Mouse (Mus musculus): Measurements from ENCODE around the gene Nt5c. TPM values are rescaled to one million over a fixed set of nuclear protein-coding genes. Genes with fewer than 3 reads are reported as not detected.
"Not testable (repeated sequence)": the region's sequence is repeated elsewhere in the genome, so short reads cannot be mapped to it uniquely, and the experiment has no call there.

The Nt5c gene
- polyA plus RNA-seq, 1 experiment = 145 TPM

DNA sequence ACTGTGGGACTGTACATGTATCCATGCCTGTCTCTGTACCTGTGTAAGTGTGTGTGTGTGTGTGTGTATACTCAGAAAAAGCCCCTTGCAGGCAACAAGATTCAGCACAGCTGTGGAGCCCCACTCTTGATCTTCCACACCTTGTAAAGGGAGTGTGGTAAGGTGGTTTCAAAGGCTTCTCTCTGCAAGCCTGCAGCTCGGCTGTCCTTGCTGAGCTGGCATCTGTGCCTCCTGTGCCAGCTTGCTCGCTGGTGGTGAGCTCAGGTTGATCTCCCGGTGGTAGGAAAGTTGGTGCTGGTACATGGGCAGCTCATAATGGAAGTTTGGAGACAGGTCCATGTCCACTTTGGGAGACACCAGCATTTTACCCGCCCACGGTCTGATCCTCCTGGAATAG, 29.8 kb downstream of the Nt5c start:
- Histone ChIP-seq H3K36me3 (ENCODE audit: control insufficient read depth, insufficient read depth, low read length) (peaks cover 11% of the 10 kb centered on the region), H3K27me3 (ENCODE audit: control insufficient read depth, insufficient read depth, low read length) (no peaks in the 10 kb centered on the region), H3K4me1 (replicated peaks; ENCODE audit: control insufficient read depth, insufficient read depth, low read length) (peaks cover 62% of the 10 kb centered on the region), H3K4me3 (ENCODE audit: control insufficient read depth, insufficient read depth, low read length) (peak overlapping the region; percentile 59), H3K27ac (ENCODE audit: control insufficient read depth, insufficient read depth, low read length) (peak overlapping the region; percentile 96)
- 33% methylated on average over 5 of the region's 5 CpGs for WGBS
- peak; percentile 68 for DNase-seq
- no peak for TF ChIP-seq CTCF (IDR thresholded peaks at IDR 0.05; ENCODE audit: borderline replicate concordance, control insufficient read depth, extremely low read depth, insufficient read depth, low read length, poor library complexity)
- peak; percentile 28; the same call in 1 of the 2 replicates for TF ChIP-seq POLR2A (IDR thresholded peaks at IDR 0.05; ENCODE audit: control insufficient read depth, extremely low read depth, insufficient read depth, low read length, poor library complexity)

DNA sequence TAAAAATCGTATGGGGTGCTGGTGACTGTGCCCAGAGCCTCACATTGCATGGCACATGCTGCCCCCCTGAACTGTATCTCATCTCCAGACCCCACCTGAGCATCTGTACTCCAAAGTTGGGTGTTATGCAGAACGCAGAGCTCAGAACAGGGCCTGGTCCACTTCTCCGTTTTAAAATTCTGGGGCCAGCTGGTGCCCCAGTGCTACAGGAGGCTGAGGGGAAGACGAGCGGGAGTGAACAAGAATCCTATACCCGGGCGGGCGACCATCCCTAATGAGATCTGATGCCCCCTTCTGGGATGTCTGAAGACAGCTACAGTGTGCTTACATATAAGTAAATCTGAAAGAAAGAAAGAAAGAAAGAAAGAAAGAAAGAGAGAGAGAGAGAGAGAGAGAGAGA, 30.7 kb downstream of the Nt5c start:
- H3K27me3 ChIP-seq (ENCODE audit: control insufficient read depth, insufficient read depth, low read length) = no peaks in the 10 kb centered on the region
- WGBS = 76% methylated on average over 8 of the region's 8 CpGs
- H3K4me3 ChIP-seq (ENCODE audit: control insufficient read depth, insufficient read depth, low read length) = no peak overlapping the region
- peaks cover 64% of the 10 kb centered on the region for H3K4me1 ChIP-seq (replicated peaks; ENCODE audit: control insufficient read depth, insufficient read depth, low read length)
- peaks cover 3% of the 10 kb centered on the region; the same call in 1 of the 2 replicates for H3K36me3 ChIP-seq (ENCODE audit: control insufficient read depth, insufficient read depth, low read length)
- peak; percentile 44 for DNase-seq
- no peak for TF ChIP-seq POLR2A (IDR thresholded peaks at IDR 0.05; ENCODE audit: control insufficient read depth, extremely low read depth, insufficient read depth, low read length, poor library complexity)
- TF ChIP-seq CTCF (IDR thresholded peaks at IDR 0.05; ENCODE audit: borderline replicate concordance, control insufficient read depth, extremely low read depth, insufficient read depth, low read length, poor library complexity) = no peak
- H3K27ac ChIP-seq (ENCODE audit: control insufficient read depth, insufficient read depth, low read length) = peak overlapping the region; percentile 96

DNA sequence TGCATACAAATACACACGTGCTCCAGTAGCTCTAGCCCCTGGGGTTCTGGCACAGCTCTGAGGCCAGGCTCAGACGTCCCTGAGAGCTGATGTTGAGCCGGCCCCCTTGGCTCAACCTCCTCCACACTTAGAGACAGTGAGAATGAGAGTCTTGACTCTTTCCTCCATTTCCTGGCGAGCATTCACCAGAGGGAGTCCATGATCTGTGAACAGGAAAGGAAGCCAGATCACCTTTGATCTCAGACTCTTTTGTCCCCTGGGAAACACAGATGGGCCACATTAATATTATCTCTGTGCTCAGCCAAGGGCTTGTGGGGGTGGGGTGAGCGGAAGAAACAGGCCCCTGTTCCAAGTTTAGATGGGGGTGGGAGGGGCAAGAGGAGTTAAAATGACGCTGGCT, 34.3 kb downstream of the Nt5c start:
- WGBS = 50% methylated on average over 6 of the region's 6 CpGs
- H3K27ac ChIP-seq (ENCODE audit: control insufficient read depth, insufficient read depth, low read length) = no peak overlapping the region
- H3K4me1 ChIP-seq (replicated peaks; ENCODE audit: control insufficient read depth, insufficient read depth, low read length) = peaks cover 62% of the 10 kb centered on the region
- no peaks in the 10 kb centered on the region for H3K36me3 ChIP-seq (ENCODE audit: control insufficient read depth, insufficient read depth, low read length)
- no peak overlapping the region for H3K4me3 ChIP-seq (ENCODE audit: control insufficient read depth, insufficient read depth, low read length)
- TF ChIP-seq POLR2A (IDR thresholded peaks at IDR 0.05; ENCODE audit: control insufficient read depth, extremely low read depth, insufficient read depth, low read length, poor library complexity) (no peak), CTCF (IDR thresholded peaks at IDR 0.05; ENCODE audit: borderline replicate concordance, control insufficient read depth, extremely low read depth, insufficient read depth, low read length, poor library complexity) (no peak)
- no peak for DNase-seq
- H3K27me3 ChIP-seq (ENCODE audit: control insufficient read depth, insufficient read depth, low read length) = no peaks in the 10 kb centered on the region

DNA sequence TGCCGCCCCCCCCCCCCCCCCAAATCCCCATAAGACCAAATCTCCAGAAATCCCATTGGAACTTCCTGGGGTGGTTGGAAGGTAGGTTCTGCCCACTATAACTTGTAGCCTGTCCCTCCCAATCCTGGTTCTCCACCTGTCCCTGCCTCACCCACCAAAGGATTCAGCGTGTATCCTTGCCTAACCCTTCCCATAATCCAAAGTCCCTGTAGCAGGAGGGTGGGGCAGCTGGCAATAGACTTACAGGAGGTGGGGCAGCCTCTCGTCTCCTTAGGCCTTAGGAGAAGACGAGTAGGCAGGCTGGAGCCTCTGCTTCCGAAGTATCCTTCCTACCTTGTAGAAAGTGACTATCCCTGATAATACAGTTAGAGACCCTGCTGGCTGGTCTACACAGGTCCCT, 35.5 kb downstream of the Nt5c start:
- Histone ChIP-seq H3K36me3 (ENCODE audit: control insufficient read depth, insufficient read depth, low read length) (no peaks in the 10 kb centered on the region), H3K4me1 (replicated peaks; ENCODE audit: control insufficient read depth, insufficient read depth, low read length) (peaks cover 63% of the 10 kb centered on the region), H3K4me3 (ENCODE audit: control insufficient read depth, insufficient read depth, low read length) (no peak overlapping the region), H3K27me3 (ENCODE audit: control insufficient read depth, insufficient read depth, low read length) (no peaks in the 10 kb centered on the region), H3K27ac (ENCODE audit: control insufficient read depth, insufficient read depth, low read length) (no peak overlapping the region)
- DNase-seq = no peak
- 94% methylated on average over 5 of the region's 5 CpGs for WGBS
- TF ChIP-seq POLR2A (IDR thresholded peaks at IDR 0.05; ENCODE audit: control insufficient read depth, extremely low read depth, insufficient read depth, low read length, poor library complexity) = no peak
- no peak for TF ChIP-seq CTCF (IDR thresholded peaks at IDR 0.05; ENCODE audit: borderline replicate concordance, control insufficient read depth, extremely low read depth, insufficient read depth, low read length, poor library complexity)

DNA sequence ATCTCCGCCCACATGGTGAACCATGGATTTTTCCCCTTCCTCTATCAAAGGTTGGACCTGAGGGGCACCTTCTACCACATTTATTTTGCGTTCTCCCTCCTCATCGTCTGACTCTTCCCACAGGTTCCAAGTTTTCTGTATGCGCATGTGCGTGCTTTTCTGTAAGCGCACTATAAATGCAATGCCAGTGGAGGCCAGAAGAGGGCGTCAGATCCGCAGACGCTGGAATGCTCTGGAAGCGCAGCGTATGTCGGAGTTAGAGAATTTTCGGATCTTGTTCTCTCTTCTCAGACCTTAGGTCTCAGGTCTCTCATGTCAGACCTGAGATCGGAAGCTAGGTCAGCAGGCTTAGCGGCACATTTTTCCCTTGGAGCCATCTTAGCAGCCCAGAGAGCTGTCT, 36.0 kb downstream of the Nt5c start:
- H3K27ac ChIP-seq (ENCODE audit: control insufficient read depth, insufficient read depth, low read length) = no peak overlapping the region
- WGBS = 96% methylated on average over 15 of the region's 15 CpGs
- TF ChIP-seq CTCF (IDR thresholded peaks at IDR 0.05; ENCODE audit: borderline replicate concordance, control insufficient read depth, extremely low read depth, insufficient read depth, low read length, poor library complexity) = peak; percentile 35; the same call in 1 of the 2 replicates
- no peak for TF ChIP-seq POLR2A (IDR thresholded peaks at IDR 0.05; ENCODE audit: control insufficient read depth, extremely low read depth, insufficient read depth, low read length, poor library complexity)
- no peak overlapping the region for H3K4me3 ChIP-seq (ENCODE audit: control insufficient read depth, insufficient read depth, low read length)
- no peak for DNase-seq
- H3K36me3 ChIP-seq (ENCODE audit: control insufficient read depth, insufficient read depth, low read length) = no peaks in the 10 kb centered on the region
- H3K4me1 ChIP-seq (replicated peaks; ENCODE audit: control insufficient read depth, insufficient read depth, low read length) = peaks cover 59% of the 10 kb centered on the region
- no peaks in the 10 kb centered on the region for H3K27me3 ChIP-seq (ENCODE audit: control insufficient read depth, insufficient read depth, low read length)

DNA sequence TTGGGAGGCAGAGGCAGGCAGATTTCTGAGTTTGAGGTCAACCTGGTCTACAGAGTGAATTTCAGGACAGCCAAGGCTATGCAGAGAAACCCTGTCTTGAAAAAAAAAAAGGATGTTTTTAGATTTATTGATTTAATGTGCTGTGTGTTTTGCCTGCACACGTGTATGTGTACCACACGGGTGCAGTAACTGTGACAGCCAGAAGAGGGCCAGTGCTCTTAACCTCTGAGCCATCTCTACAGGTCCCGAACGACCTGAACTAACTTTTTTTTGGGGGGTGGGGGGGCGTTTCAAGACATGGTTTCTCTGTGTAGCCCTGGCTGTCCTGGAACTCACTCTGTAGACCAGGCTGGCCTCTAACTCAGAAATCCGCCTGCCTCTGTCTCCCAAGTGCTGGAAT, 36.8 kb downstream of the Nt5c start:
- H3K27ac ChIP-seq (ENCODE audit: control insufficient read depth, insufficient read depth, low read length); DNase-seq; H3K36me3 ChIP-seq (ENCODE audit: control insufficient read depth, insufficient read depth, low read length); H3K4me3 ChIP-seq (ENCODE audit: control insufficient read depth, insufficient read depth, low read length); H3K27me3 ChIP-seq (ENCODE audit: control insufficient read depth, insufficient read depth, low read length): not testable (repeated sequence)
- 95% methylated on average over 6 of the region's 6 CpGs for WGBS
- H3K4me1 ChIP-seq (replicated peaks; ENCODE audit: control insufficient read depth, insufficient read depth, low read length) = peaks cover 66% of the 10 kb centered on the region

DNA sequence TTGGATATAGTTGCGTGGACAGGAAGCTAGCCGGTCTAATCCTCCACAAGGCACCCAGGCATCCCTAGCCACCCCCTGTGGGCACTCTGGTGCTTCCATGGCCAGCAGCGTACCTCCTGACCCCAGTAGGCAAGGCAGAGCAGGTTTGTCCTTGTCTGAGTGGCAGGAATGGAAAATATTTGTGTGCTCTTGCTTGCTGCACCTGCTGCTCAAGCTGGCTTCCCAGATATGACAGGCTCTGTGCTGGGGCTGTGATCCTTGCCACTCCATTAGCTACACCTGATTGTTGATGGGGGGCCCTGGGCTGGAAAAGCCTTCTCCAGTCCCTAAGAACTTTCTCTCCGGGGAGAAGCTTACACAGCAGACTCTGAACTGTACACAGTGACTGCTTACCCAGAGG, 38.4 kb downstream of the Nt5c start:
- TF ChIP-seq CTCF (IDR thresholded peaks at IDR 0.05; ENCODE audit: borderline replicate concordance, control insufficient read depth, extremely low read depth, insufficient read depth, low read length, poor library complexity) (0 out of 2 replicates have a peak, but pooled peaks have one; percentile 33), POLR2A (IDR thresholded peaks at IDR 0.05; ENCODE audit: control insufficient read depth, extremely low read depth, insufficient read depth, low read length, poor library complexity) (no peak)
- Histone ChIP-seq H3K27ac (ENCODE audit: control insufficient read depth, insufficient read depth, low read length) (peak overlapping the region; percentile 99), H3K4me3 (ENCODE audit: control insufficient read depth, insufficient read depth, low read length) (no peak overlapping the region), H3K4me1 (replicated peaks; ENCODE audit: control insufficient read depth, insufficient read depth, low read length) (peaks cover 60% of the 10 kb centered on the region), H3K36me3 (ENCODE audit: control insufficient read depth, insufficient read depth, low read length) (no peaks in the 10 kb centered on the region), H3K27me3 (ENCODE audit: control insufficient read depth, insufficient read depth, low read length) (no peaks in the 10 kb centered on the region)
- 61% methylated on average over 4 of the region's 4 CpGs for WGBS
- no peak for DNase-seq
